Mouse (Mus musculus) embryonic facial prominence, embryonic 13.5 days (tissue): ENCODE measurements around the gene Gm5105. TPM values are rescaled to one million over a fixed set of nuclear protein-coding genes. Genes with fewer than 3 reads are reported as not detected.

Experiments
- ATAC-seq: fragments of 200-750 bp; cut with Nextera tagmentation; 2 replicates; pipeline ENCODE4 v1.8.0; 2017; ENCODE audit warnings: low read depth; ENCODE audit not compliant: insufficient number of reproducible peaks, insufficient read depth, low FRiP score, low TSS enrichment
- H3K27ac ChIP-seq: fragments of 300-500 bp; sonication (generic); 2 replicates; pipeline ENCODE4 v1.5.1; 2015; ENCODE audit warnings: moderate library complexity, mild to moderate bottlenecking, inconsistent platforms
- H3K27me3 ChIP-seq: fragments of 300-500 bp; sonication (generic); 2 replicates; pipeline ENCODE4 v1.6.1; 2015; ENCODE audit warnings: mild to moderate bottlenecking, inconsistent platforms
- H3K36me3 ChIP-seq: fragments of 300-500 bp; sonication (generic); 2 replicates; pipeline ENCODE4 v1.6.1; 2015; ENCODE audit warnings: mild to moderate bottlenecking, inconsistent platforms
- H3K4me1 ChIP-seq: fragments of 300-500 bp; sonication (generic); 2 replicates; pipeline ENCODE4 v1.6.1; 2015; ENCODE audit warnings: inconsistent platforms
- H3K4me2 ChIP-seq: fragments of 300-500 bp; sonication (generic); 2 replicates; pipeline ENCODE4 v1.6.1; 2015; ENCODE audit warnings: moderate library complexity, mild to moderate bottlenecking, inconsistent platforms
- H3K4me3 ChIP-seq: fragments of 300-500 bp; sonication (generic); 2 replicates; pipeline ENCODE4 v1.5.1; 2015; ENCODE audit warnings: mild to moderate bottlenecking, inconsistent platforms
- H3K9ac ChIP-seq: fragments of 300-500 bp; sonication (generic); 2 replicates; pipeline ENCODE4 v1.6.1; 2015; ENCODE audit warnings: mild to moderate bottlenecking, inconsistent platforms
- H3K9me3 ChIP-seq: fragments of 300-500 bp; sonication (generic); 2 replicates; pipeline ENCODE4 v1.6.1; 2016; ENCODE audit warnings: inconsistent platforms
- WGBS: fragments of 180-500 bp; shearing (Covaris S2); methylation state at CpG from one replicate; pipeline ENCODE4 v1.1.7; 2015; ENCODE audit warnings: mixed read lengths; 5-methylcytosine and 5-hydroxymethylcytosine counted together
- polyA plus RNA-seq: library from polyadenylated mRNA; unstranded; fragments of >200 nt; fragmentation: Nextera tagmentation; extraction: Ambion mirVana; gene quantifications from 2 replicates; pipeline ENCODE4 v1.2.1, GENCODE M21; 2015

Gm5105 gene
- polyA plus RNA-seq, 1 experiment from 2014 or later = not detected

DNA sequence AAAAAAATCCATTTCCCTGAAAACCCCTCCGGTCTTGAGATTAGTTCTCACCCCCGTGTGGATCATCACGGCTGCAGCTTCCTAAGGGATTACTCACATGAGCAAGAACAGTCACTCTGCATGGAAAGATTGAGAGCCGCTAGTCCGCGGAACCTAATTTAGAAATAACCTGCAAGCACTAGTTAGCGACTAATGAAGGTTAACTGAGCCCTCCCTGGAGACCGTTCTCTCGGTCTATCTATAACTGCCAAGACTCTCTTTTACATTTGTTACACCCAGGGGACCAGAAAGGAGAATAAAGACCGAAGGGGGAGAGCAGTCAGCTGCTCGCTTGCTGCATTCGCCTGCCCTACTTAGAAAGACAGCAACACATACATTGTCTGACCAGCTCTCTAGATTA, 50.4 kb downstream of the Gm5105 start:
- H3K4me2 ChIP-seq = no peak overlapping the region
- H3K4me3 ChIP-seq = no peak overlapping the region
- no peaks in the 10 kb centered on the region for H3K36me3 ChIP-seq
- no peaks in the 10 kb centered on the region for H3K27me3 ChIP-seq
- 0 out of 2 replicates have a peak, but pooled peaks cover 2% of the 10 kb centered on the region for H3K4me1 ChIP-seq
- no peak overlapping the region for H3K9ac ChIP-seq
- WGBS = 69% methylated on average over 12 of the region's 12 CpGs
- H3K9me3 ChIP-seq = peaks cover 6% of the 10 kb centered on the region
- no peak for ATAC-seq
- H3K27ac ChIP-seq = no peak overlapping the region

GRCm38 (mm10) chr3:138014725-138015124, 52.5 kb downstream of the Gm5105 start:
- Histone ChIP-seq H3K9ac (no peak overlapping the region), H3K36me3 (no peaks in the 10 kb centered on the region), H3K27ac (no peak overlapping the region), H3K4me2 (no peak overlapping the region), H3K9me3 (peaks cover 6% of the 10 kb centered on the region), H3K27me3 (no peaks in the 10 kb centered on the region), H3K4me1 (0 out of 2 replicates have a peak, but pooled peaks cover 6% of the 10 kb centered on the region), H3K4me3 (no peak overlapping the region)
- no peak for ATAC-seq
- WGBS = 78% methylated on average over 2 of the region's 2 CpGs

DNA sequence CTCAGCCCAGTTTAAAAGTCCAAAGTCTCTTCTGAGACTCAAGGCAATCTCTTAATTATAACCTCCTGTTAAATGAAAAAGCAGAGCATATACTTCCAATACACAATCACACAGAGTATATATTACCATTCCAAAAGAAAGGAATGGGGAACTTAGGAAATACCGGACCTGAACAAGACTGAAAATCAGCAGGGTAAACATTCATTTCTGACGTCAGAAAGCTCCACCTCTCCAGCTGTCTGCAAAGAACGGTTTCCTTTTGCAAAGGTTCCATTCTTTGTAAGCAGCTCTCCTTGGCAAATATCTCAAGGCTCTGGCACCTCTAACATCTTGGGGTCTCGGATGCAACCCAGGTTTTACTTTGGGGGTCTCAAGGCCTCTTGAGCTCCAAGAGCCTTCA, 54.8 kb downstream of the Gm5105 start:
- H3K9me3 ChIP-seq = no peaks in the 10 kb centered on the region
- H3K4me1 ChIP-seq = 0 out of 2 replicates have a peak, but pooled peaks cover 6% of the 10 kb centered on the region
- WGBS = 36% methylated on average over 4 of the region's 4 CpGs
- no peak overlapping the region for H3K9ac ChIP-seq
- H3K4me3 ChIP-seq = no peak overlapping the region
- no peak overlapping the region for H3K4me2 ChIP-seq
- no peak for ATAC-seq
- no peaks in the 10 kb centered on the region for H3K36me3 ChIP-seq
- H3K27ac ChIP-seq = no peak overlapping the region
- no peaks in the 10 kb centered on the region for H3K27me3 ChIP-seq

GRCm38 (mm10) chr3:138008152-138008551, 59.0 kb downstream of the Gm5105 start:
- 66% methylated on average over 6 of the region's 6 CpGs for WGBS
- no peak overlapping the region for H3K4me2 ChIP-seq
- H3K36me3 ChIP-seq = no peaks in the 10 kb centered on the region
- ATAC-seq = no peak
- H3K4me3 ChIP-seq = no peak overlapping the region
- H3K9me3 ChIP-seq = no peaks in the 10 kb centered on the region
- H3K4me1 ChIP-seq = peaks cover 11% of the 10 kb centered on the region; the same call in 1 of the 2 replicates
- no peak overlapping the region for H3K9ac ChIP-seq
- no peaks in the 10 kb centered on the region for H3K27me3 ChIP-seq
- H3K27ac ChIP-seq = no peak overlapping the region

DNA sequence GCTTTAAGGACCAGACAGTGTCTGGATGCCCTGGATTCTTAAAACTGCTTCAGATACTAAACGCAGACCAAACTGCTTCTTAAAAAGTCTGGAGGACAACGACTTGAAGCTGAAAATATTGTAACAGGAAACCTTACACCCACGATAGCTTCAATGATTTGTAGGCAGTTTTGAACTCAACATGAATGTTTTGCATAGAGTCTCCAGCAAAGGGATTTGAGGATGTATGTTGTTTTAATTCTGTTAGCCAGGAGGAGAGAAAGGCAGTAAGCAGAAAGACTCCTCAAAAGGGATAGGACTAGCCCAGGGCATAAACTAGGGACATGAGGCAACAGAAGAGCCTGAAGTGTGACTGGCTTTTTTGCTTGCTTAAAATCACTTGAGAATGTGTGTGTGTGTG, 60.3 kb downstream of the Gm5105 start:
- no peak overlapping the region for H3K4me3 ChIP-seq
- peaks cover 9% of the 10 kb centered on the region; the same call in 1 of the 2 replicates for H3K4me1 ChIP-seq
- no peak for ATAC-seq
- no peaks in the 10 kb centered on the region for H3K9me3 ChIP-seq
- H3K36me3 ChIP-seq = no peaks in the 10 kb centered on the region
- no peak overlapping the region for H3K4me2 ChIP-seq
- H3K9ac ChIP-seq = no peak overlapping the region
- H3K27ac ChIP-seq = no peak overlapping the region
- WGBS = 42% methylated on average over 3 of the region's 3 CpGs
- H3K27me3 ChIP-seq = no peaks in the 10 kb centered on the region

DNA sequence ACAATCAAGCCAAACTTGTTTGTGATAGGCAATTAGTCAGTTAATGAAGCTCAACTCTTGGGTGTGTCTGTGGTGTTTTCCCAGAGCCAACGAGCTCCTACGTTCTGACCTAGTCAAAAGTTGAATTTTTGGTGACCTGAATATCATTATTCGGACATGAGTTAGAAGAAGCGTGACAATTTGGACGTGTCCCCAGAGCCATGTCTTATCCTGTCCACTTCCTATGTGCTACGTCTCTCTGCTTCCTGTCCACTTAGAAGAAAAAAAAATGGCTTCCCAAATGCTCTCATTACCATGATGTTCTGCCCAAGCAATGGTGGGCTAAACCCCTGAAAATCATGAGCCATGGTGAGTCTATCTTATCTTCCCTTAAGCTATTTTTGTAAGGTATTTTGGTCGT, 63.9 kb downstream of the Gm5105 start:
- H3K9ac ChIP-seq = no peak overlapping the region
- H3K4me1 ChIP-seq = peaks cover 12% of the 10 kb centered on the region
- H3K9me3 ChIP-seq = no peaks in the 10 kb centered on the region
- H3K4me3 ChIP-seq = no peak overlapping the region
- no peak overlapping the region for H3K27ac ChIP-seq
- no peaks in the 10 kb centered on the region for H3K27me3 ChIP-seq
- 82% methylated on average over 7 of the region's 7 CpGs for WGBS
- no peaks in the 10 kb centered on the region for H3K36me3 ChIP-seq
- ATAC-seq = no peak
- no peak overlapping the region for H3K4me2 ChIP-seq

DNA sequence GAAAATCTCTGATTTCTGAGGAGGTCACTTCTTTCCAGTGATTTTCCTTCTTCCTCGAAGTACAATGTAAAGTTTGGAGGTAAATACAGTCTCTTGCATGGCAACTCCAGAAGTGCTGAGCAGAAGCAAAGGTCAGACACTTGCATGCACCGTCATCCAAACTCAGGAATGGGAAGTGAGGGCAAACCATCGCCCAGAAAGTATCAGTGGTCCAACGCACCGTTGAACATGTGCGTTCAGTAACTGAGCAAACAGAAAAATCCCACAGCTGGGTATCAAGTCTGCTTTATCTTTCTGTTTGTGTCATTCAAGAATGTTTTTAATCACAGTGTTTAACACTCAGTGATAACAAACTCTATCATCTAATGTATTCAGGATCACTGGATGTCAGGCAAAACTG, 64.6 kb downstream of the Gm5105 start:
- H3K27me3 ChIP-seq = no peaks in the 10 kb centered on the region
- no peak overlapping the region for H3K4me2 ChIP-seq
- H3K4me3 ChIP-seq = no peak overlapping the region
- H3K4me1 ChIP-seq = peaks cover 12% of the 10 kb centered on the region
- no peak for ATAC-seq
- 85% methylated on average over 6 of the region's 6 CpGs for WGBS
- no peak overlapping the region for H3K9ac ChIP-seq
- no peaks in the 10 kb centered on the region for H3K36me3 ChIP-seq
- H3K27ac ChIP-seq = no peak overlapping the region
- no peaks in the 10 kb centered on the region for H3K9me3 ChIP-seq

GRCm38 (mm10) chr3:138001865-138002264, 65.3 kb downstream of the Gm5105 start:
- peaks cover 10% of the 10 kb centered on the region for H3K4me1 ChIP-seq
- H3K27ac ChIP-seq = no peak overlapping the region
- ATAC-seq = no peak
- no peak overlapping the region for H3K9ac ChIP-seq
- no peaks in the 10 kb centered on the region for H3K36me3 ChIP-seq
- no peak overlapping the region for H3K4me3 ChIP-seq
- H3K4me2 ChIP-seq = no peak overlapping the region
- H3K9me3 ChIP-seq = no peaks in the 10 kb centered on the region
- WGBS = 71% methylated on average over 4 of the region's 4 CpGs
- no peaks in the 10 kb centered on the region for H3K27me3 ChIP-seq

- no peak overlapping the region for H3K4me3 ChIP-seq
- no peaks in the 10 kb centered on the region for H3K36me3 ChIP-seq
- H3K4me2 ChIP-seq = no peak overlapping the region
- 44% methylated on average over 4 of the region's 4 CpGs for WGBS
- H3K27ac ChIP-seq = no peak overlapping the region
- peaks cover 6% of the 10 kb centered on the region for H3K4me1 ChIP-seq
- ATAC-seq = no peak
- H3K9me3 ChIP-seq = no peaks in the 10 kb centered on the region
- H3K27me3 ChIP-seq = no peaks in the 10 kb centered on the region
- H3K9ac ChIP-seq = no peak overlapping the region
These were observed 66.5 kb downstream of the Gm5105 start for GRCm38 (mm10) chr3:138000724-138001069.

DNA sequence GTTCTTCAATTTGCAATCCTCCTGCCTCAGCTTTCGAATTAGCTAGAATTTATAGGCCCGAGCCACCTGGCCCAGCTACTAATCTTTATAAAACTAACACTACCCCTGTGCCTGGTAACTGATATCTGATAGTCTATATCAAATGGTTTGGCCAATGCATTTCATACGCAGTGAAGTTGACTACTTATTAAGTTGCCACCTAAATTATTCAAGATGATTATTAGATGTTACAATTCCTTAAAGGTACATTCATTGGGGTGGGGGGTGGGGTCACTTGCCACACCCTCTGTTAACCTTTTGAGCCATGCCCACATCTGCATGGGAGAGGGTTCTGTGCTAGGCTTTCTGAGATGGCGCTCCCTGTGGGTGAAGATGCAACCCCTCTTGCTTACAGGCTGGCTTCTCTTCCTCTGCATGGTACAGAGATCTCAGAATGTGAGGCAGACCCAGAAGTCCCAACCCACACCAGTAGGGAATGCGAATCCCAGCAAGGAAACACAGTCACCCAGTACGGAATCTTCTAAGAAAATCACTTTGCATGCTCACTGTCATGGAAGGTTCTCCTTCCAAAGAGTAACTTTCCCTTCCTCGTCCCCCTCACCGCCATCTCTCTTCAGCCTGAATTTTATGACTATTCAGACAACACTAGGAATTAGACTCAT, 67.0 kb downstream of the Gm5105 start:
- H3K9ac ChIP-seq = no peak overlapping the region
- 88% methylated on average over 8 of the region's 8 CpGs for WGBS
- peaks cover 6% of the 10 kb centered on the region for H3K4me1 ChIP-seq
- no peak overlapping the region for H3K27ac ChIP-seq
- H3K9me3 ChIP-seq = no peaks in the 10 kb centered on the region
- H3K27me3 ChIP-seq = no peaks in the 10 kb centered on the region
- no peak overlapping the region for H3K4me3 ChIP-seq
- no peaks in the 10 kb centered on the region for H3K36me3 ChIP-seq
- no peak for ATAC-seq
- H3K4me2 ChIP-seq = no peak overlapping the region

DNA sequence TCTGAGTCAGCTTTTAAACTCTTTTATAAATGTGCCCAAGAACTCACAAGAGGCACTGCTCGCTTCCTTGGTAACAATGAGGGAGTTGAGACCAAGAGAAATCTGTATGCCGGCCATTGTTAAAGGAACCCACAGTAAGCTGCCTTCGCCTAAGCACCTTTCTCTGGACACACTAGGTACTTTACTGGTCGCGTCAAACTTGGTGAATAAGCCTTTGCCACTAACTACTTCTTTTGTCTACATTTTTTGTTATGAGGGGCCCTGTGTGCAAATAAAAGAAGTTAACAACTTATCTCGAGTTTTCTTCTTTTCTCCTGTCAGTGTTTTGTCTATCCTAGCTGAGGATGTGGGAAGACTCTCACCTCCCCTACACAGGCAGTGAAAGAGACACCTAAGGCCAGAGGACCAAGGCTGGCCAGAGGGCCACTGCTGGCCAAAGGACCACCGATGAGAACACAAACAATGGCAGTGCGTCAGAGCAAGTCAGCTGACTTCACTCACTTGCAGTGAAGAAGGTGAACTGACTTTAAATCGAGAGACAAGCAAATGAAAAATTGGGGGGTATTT, 67.9 kb downstream of the Gm5105 start:
- Histone ChIP-seq H3K4me2 (no peak overlapping the region), H3K4me1 (peaks cover 8% of the 10 kb centered on the region), H3K9me3 (no peaks in the 10 kb centered on the region), H3K9ac (no peak overlapping the region), H3K27me3 (no peaks in the 10 kb centered on the region), H3K27ac (no peak overlapping the region), H3K4me3 (no peak overlapping the region), H3K36me3 (no peaks in the 10 kb centered on the region)
- 82% methylated on average over 9 of the region's 9 CpGs for WGBS
- ATAC-seq = no peak
